Mouse (Mus musculus) urinary bladder, postnatal 25 days (tissue): ENCODE measurements around the gene Hectd4.
A peak's percentile ranks its signal among the peaks of the same experiment; 100 is the strongest.

Source experiments
- DNase-seq: peaks from one replicate; pipeline ENCODE4 v3.0.0; 2022; ENCODE audit warnings: low spot score

Gene Hectd4

DNA sequence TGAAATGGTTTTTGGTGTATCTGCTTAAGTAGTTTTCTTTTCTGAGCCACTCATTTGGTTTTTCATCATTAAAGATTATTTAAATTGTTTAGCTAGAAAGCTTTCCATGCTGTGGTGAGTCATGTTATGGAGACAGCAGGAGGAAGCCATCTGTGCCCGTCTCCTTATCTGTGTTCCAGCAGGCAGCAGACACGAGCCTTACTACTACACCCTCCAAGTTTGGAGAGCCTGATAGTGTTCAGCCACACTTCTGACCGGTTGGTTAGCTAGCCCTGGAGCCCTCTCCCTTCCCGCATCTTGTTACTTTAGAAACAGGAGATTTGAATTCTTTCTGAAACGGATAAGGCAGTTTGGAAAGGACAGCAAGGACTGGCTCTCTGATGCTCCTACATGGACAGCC is 16.2 kb downstream of the Hectd4 start:
- no peak for DNase-seq

DNA sequence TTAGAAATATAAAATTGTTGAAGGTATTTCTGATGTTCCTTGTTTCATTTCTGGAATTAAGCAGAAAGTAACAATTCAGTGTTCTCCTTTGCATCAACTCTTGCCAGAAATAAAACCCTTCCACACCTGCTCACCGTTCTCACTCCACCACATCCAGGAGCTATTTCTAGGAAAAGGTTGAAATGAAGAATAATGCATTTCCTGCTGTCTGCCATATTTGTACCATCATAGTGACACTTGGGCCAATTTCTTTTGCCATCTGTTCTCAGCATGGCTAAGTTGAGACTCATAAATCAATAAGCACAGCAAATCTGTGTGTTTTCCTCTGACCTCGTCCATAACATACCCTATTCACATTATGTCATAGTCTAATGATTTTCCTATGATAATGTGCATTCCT is 18.2 kb downstream of the Hectd4 start:
- no peak for DNase-seq

DNA sequence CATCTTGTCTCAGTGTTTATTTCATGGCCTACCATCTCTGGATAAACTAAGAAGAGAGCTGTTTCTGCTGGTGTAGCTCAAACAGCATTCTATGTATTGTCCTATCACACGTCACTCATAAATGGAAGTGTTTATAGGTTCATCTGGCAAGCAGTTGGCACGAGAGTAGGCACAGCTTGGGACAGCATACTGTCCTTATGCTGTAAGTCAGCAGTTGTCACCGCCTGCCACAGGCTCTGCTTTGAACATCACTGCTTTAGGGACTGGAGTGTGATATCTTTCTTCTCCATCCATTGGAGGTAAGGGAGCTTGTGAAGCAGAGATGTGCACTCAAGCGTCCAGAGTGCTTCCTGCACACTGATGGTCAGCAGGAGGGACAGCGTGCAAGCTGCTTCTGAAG is 19.8 kb downstream of the Hectd4 start:
- DNase-seq, result no peak

DNA sequence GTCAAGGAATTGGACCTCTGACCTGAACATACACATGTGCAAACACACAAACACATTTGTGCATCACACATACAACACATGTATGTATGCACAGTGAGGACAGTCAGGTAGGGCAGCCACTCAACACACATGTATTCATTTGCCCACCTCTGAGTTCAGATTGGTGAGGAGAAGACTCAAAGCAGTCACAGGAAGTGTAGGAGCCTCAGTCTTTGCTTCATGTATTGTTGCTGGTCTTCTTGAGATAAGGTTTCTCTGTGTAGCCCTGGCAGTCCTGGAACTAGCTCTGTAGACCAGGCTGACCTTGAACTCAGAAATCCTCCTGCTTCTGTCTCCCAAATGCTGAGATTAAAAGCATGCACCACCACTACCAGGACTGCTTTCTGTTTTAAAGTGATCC is 21.2 kb downstream of the Hectd4 start:
- DNase-seq, result no peak

DNA sequence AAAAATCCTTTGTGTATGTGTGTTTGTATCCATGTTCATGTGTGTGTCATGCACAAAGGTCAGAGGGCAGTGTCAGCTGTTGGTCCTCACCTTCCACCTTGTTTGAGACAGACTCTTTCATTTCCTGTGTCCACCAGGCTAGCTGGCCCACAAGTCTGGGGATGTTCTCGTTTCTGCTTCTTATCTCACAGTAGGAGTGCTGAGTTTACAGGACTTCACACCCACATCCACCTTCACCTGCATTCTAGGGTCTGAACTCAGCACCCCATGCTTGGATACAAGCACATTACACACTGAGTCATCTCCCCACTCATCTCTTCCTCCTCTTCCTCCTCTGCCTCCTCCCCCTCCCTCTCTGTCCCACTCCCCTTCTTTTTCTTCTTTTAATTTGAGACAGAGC is 22.2 kb downstream of the Hectd4 start:
- no peak for DNase-seq

DNA sequence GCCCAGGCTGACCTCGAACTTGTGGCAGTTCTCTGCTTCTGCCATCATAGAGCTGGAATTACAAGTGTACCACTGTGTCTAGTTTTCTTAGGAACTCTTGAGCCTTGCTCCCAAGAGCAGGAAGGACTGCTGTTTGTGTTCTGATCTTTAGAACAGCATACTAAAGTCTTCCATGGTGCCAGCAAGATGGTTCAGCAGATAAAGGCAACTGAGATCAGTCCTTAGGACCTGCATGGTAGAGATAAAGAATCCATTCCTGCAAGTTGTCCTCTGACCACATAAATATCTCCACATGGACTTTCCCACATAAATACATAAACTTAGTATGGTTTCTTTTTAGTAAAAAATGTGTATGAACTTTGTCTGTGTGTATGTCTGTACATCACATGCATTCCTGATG is 22.7 kb downstream of the Hectd4 start:
- no peak for DNase-seq

DNA sequence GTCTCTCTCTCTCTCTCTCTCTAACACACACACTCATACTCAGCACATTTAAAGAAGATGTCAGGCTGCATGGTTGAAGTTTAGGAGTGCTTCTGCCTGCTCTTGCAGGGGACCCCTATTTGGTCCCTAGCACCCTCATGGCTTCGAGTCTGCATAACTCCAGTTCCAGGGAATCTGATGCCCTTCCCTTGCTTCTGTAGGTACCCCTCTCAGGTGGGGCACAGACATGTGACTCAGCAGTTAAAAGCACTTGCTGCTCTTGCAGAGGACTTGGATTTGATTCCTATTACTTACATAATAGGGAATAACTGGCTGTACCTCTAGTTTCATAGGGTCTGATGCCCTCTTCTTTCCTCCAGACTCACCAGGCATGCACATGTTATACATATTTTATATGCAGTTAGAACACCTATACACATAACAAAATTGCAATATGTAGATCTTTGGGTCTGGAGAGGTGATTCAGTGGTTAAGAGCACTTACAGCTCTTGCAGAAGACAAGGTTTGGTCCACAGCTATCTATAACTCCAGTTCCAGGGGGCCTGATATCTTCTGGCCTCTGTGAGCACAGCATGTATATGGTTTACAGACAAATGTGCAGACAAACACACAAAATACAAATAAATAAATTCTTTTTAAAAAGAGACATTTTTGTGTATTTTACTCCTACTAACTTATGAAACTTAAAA is 23.8 kb downstream of the Hectd4 start:
- no peak for DNase-seq

DNA sequence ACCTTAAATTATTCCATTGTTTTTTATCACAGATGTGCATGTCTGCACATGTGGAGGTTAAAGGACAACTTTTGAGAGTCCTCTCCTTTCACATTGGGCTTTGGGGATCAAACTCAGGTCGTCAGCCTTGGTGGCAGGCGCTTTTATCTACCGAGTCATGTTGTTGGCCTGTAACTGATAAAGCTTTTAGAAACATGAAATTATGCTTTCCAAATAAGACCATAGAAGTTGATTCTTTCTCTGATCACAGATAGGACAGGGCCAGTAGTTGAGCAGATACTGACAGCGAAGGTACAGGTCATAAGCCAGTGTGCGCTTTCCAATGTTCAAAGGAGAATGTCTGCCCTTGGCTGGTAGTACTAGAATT is 24.3 kb downstream of the Hectd4 start:
- DNase-seq, result no peak

DNA sequence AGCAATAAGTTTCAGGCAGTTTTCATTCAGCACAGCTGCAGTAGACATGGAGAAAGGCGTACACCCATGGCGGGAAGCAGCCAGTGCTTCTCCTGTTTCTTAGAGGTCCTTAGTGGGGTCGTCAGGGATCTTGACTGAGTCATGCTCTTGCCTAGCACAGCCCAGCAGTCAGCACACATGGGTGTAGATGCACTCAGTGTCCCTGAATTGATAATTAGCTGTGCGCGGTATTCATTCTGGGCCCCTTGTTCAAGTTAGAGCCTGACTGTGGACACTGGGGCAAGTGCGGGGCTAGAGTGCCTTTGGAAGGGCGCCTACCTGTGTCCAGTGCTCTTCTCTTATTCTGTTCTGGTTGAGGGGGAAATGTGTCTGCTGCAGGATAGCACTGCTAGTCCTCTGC is 25.2 kb downstream of the Hectd4 start:
- no peak for DNase-seq

DNA sequence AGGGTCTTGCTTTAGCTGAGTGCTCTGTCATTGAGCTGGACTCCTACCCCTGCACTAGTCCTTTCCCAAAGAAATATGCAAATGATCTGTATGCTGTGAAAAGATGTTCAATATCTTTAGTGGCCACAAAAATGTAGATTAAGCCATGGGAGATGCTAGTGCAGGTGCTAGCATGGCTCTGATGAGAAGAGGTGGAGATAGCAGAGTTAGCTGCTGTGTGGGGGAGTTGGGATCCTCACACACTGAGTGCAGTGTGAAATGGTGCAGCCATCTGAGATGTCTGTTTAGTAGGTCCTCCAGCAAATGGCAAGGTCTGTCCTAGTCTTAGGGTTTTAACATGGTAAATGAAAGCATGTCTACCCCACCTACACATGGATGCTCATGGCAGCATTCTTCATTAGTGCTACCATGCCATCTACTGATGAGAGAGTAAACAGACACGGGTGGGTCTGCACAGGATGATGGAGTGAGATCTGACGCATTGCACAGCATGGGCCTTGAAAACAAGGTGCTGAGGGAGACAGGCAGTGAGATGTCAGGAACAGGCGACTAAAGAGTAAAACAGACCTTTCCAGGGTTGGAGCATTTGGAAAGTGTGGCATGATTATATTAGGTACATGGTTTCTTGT is 28.9 kb downstream of the Hectd4 start:
- DNase-seq, result no peak

DNA sequence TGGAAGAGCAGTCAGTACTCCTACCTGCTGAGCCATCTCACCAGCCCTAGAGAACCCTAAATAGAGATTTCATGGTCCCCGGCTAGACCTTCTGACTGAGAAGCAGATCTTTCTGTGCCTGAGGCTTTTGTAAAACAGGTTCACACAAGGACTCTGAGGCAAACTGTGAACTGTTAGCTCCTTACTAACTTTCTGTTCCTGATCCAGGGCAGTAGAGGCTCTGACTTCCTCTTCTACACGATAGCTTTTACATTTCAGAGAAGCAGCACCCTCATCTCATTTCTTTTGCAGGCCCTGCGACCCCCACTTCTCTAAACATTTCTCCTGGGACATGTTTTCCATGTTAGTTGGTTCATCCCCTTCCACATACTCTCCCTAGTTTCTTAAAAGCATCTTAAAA is 29.7 kb downstream of the Hectd4 start:
- no peak for DNase-seq

DNA sequence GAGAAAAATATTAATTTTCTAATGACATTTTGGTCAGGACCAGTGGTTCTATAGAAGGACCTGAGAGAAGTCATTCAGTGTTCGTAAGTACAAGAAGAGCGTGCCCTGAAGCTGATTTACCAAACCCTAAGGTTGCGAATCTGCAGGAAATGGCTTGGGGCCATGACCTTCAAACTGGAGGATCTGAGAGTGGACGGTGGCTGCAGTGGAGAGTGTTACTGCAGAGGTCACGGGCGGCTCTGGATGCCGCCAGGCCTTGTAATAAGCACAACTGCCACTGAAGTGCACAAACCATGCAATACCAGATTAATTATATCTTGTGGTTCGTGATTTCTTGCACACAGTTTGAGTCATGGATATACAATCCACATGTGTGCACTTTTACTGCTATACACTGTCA is 31.8 kb downstream of the Hectd4 start:
- no peak for DNase-seq

DNA sequence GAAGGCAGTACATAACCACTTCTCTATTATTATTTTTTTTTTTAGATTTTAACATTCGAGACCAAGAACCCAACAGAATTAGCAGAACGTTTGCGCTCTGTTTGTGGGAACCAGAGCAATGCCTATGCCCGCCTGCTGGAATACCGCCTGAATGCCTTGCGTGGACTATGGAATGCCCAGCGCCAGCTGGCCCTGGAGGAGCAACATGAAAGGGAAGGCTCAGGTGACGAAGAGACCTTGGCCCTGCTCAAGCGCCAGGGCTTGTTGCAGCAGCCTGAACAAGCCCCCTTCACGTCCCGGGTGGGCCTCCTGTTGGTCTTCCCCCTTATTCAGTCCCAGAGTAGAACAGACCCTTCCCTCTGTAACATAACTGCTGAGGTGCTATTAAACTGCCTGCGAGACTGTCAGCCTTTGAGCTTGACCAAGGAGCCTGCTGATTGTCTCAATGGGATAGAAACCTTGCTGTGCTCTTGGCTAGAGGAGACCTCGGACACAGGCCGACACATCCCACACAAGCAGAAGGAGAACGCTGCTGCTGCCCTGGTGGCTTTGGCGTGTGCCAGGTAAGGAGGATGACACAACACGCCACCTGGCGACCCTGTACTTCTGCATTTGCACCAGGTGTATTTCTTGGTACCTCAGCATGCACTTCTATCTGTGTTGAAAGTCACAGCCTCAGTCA is 33.9 kb downstream of the Hectd4 start:
- no peak for DNase-seq

DNA sequence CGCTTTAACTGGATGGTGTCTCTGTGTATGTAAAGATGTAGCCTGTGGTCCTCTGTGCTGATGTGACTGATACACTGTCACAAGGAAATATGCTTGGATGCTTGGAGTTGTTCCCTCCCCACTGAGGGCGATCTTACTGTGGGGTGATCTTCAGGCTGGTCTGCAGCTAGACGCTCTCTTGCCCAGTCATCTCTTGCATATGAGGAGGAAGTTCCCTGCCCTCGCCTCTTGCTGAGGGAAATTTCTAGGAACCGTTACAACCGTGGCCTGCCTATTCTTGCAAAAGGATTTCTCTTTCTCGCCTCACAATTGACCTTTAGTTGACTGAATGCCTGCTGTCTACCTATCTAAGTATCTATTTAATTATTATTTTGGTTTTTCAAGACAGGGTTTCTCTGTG is 35.0 kb downstream of the Hectd4 start:
- no peak for DNase-seq

DNA sequence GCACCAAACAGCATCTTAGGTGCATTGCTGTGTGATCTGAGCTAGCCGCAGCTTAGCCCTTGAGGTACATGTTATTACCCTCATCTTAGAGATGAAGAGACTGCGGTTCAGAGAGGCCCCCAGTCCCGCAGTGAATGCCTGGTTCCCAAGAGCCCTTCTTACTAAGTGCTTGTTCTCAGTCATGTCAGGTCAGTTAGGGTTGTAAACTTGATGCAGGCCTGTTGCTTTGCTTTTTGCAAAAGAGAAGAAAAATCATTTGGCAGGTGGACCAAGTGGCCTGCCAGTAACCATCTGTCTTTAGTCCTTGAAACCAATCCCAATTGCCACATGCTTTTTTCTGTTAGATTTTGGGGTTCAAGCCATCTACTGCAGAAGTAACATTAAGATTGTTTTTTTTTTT is 41.8 kb downstream of the Hectd4 start:
- DNase-seq, result no peak

DNA sequence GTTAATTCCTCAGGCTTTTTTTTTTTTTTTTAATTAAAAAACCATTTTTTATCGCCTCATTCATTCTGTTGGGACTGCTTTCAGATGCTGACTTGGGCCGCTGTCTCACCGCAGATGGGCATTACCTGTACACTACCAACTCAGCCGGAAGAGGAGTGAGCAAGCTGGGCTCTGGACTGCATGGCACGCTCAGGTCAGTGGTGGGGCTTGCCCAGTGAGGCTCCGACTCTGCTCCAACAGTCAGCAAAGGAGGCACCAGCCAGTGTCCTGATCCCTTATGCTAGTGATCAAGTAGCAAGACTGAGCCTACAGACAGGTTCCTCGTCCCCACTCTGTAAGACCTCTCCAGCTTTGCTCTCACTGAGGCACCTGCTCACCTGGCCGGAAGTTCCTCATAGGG is 42.4 kb downstream of the Hectd4 start:
- no peak for DNase-seq

DNA sequence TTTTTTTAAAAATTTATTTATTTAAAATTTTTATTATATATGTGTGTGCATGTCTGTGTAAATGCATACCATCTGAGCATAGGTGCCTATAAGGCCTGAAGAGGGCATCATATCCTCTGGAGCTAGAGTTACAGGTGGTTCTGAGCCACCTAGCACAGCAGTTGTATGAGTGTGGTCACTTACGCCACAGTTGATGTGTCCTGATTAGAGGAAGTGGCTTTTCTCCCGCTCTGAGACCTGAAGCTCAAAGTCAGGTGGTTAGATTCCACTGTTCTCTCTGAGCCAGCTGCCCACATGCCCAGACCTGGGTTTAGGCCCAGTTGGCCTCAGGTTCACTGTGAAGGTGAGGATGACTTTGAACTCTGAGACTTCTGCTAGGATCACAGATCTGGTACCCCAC is 44.6 kb downstream of the Hectd4 start:
- DNase-seq, result no peak

DNA sequence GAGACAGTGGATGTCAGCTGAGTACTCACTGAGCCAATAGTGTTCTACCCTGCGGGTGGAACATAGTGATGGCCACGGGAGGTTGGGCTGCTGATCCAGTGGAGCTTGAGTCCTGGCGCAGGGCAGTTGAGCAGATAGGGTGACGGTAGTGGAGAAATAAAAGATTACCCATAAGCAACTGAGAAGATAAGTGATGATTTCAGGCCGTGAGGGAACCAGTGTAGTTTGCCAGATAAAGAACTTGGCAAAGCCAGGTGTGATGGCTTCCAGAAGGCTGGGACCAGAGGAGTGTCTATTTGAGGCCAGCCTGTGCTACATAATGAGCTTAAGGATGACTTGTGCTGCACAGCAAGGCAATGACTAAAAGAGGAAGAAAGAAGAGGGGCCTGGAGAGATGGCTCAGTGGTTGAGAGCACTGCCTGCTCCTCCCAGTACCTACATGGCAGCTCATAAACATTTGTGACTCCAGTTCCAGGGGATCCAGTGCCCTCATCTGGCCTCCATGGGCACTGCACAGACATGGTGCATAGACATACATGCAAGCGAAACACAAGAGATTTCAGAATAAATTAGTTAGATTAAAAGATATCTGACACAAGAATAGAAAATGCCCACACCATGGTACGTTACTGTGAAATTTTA is 46.8 kb downstream of the Hectd4 start:
- peak; percentile 11 for DNase-seq

DNA sequence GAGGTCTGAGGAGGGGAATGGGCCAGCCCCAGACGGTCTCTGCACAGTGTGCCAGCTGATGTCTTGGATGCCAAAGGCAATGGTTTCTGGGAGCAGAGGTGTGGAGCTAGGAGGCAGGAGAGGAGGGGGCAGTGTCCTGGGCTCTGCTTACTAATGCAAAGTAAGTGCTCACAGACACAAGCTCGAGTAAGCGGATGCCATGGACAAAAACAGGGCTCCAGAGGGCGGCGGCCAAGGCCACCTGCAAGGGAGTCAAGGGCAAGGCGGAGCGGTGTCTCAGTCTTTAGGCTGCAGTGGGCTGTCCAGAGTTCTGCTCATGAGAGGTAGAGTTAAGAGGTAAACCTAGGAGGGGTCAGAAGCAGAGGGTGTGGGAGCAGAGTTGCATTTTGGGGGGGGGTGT is 51.0 kb downstream of the Hectd4 start:
- DNase-seq, result no peak

DNA sequence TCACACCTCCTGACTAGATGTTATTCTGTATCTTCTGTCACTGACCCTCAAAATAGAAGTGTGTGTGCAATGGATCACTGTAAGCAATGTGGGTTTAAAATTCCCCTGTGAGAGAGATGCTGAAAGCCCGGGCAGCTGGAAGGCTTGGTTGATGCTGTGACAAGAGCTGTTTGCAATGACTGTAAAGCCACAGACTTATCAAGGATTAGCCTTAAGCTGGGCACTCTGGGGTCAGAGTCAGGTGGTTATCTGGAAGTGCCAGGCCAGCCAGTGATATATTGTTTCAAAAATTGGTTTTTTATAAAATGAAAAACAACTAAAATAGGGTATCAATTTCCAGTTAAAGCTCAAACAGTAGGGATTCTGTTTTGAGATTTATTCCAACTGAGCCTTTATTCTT is 56.8 kb downstream of the Hectd4 start:
- DNase-seq, result no peak

DNA sequence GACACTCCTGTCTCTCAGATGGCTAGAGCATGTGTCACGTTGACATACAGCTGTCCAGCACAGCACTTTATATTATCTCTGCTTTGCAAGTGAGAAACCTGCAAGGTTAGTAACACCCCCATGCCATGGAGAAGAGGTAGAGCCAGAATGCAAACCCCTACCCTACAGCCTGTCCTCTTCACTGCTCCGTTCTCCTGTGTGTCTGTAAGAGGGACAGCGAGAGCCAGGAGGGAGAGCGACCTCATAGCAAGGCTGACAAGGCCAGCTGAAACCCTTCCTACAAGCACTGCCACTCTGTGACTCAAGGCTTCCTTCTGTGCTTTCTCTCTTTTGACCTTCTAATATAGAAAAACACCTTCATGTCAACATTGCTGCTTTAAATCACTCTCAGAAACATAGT is 60.4 kb downstream of the Hectd4 start:
- no peak for DNase-seq

DNA sequence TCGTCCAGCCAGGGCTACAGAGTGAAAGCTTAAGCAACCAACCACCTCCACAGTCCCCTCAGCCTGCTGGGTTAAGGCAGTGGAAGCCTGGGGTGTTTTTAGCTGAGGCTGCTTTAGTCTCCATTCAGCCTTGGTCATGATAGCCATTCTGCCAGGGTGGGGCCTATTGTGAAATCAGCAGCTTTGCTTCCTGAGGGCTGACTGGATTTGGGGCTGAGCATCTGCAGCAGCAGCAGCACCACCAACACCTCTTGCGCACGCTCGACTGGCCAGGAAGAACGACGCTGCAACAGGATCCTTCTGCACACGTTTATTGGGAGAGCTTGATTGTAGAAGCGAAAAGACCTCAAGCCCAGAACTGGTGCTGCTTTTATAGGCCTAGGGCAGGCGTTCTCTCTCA is 63.0 kb downstream of the Hectd4 start:
- no peak for DNase-seq

DNA sequence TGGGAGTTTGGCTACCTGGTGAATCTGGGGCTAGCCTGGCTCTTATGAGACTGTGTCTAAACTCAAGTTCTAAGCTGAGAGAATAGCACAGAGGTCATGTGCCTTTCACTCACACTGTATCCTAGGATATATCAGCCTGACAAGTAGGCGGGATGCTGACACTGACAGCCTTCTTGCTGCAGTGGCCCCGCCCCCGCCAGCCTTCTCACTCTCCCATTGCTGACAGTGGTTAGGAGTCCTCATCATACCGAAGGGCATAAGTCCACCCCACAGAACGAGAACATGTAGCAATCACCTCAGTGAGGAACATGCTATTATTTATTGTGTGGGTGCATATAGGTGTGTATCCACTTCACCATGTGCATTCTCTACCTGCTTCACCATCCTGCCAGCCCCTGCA is 64.8 kb downstream of the Hectd4 start:
- DNase-seq, result no peak
